Mouse (Mus musculus) kidney, adult 2 months (tissue): Measurements from ENCODE around the gene Ccdc117. TPM values are rescaled to one million over a fixed set of nuclear protein-coding genes. Genes with fewer than 3 reads are reported as not detected.

ENCODE experiments used
- DNase-seq: peaks from one replicate; pipeline ENCODE4 v3.0.0; 2021
- H3K27ac ChIP-seq: fragments of 200-500 bp; 2 replicates; pipeline ENCODE4 v1.5.1; 2012; ENCODE audit warnings: low read depth, low read length, control low read depth, inconsistent platforms; ENCODE audit not compliant: insufficient read depth
- H3K27me3 ChIP-seq: fragments of 200-500 bp; replicated peaks from 2 replicates; pipeline ENCODE4 v1.6.1; 2012; ENCODE audit warnings: mild to moderate bottlenecking, moderate library complexity, low read length, inconsistent platforms; ENCODE audit not compliant: control insufficient read depth, insufficient read depth
- H3K36me3 ChIP-seq: fragments of 200-500 bp; 2 replicates; pipeline ENCODE4 v1.6.1; 2012; ENCODE audit warnings: mild to moderate bottlenecking, moderate library complexity, low read length, inconsistent platforms; ENCODE audit not compliant: control insufficient read depth, insufficient read depth
- H3K4me1 ChIP-seq: fragments of 200-500 bp; 2 replicates; pipeline ENCODE4 v1.6.1; 2011; ENCODE audit warnings: low read length; ENCODE audit not compliant: control insufficient read depth, insufficient read depth
- H3K4me3 ChIP-seq: fragments of 200-500 bp; 2 replicates; pipeline ENCODE4 v1.5.1; 2011; ENCODE audit warnings: mild to moderate bottlenecking, low read depth, low read length, control low read depth; ENCODE audit not compliant: insufficient read depth
- CTCF ChIP-seq: fragments of 200-500 bp; conservative IDR thresholded peaks from 2 replicates; pipeline ENCODE4 v1.5.1; 2011; ENCODE audit warnings: low read depth, mild to moderate bottlenecking, control low read depth, low read length, moderate library complexity, mixed read lengths; ENCODE audit not compliant: insufficient read depth, insufficient read length
- POLR2A ChIP-seq: fragments of 200-500 bp; IDR thresholded peaks from one replicate; pipeline ENCODE4 v1.6.1; 2011; ENCODE audit warnings: low read depth, low read length, control low read depth
- WGBS: fragments of 180-500 bp; shearing (Covaris S2); methylation state at CpG from one replicate; pipeline ENCODE4 v1.1.7; 2018; 5-methylcytosine and 5-hydroxymethylcytosine counted together
- polyA plus RNA-seq: library from polyadenylated mRNA; depleted of rRNA; stranded (reverse); fragments of >200 nt; gene quantifications from 2 replicates; pipeline ENCODE4 v1.2.3, GENCODE M21; 2012

The Ccdc117 gene
- polyA plus RNA-seq, 1 experiment: 9.4 TPM

DNA sequence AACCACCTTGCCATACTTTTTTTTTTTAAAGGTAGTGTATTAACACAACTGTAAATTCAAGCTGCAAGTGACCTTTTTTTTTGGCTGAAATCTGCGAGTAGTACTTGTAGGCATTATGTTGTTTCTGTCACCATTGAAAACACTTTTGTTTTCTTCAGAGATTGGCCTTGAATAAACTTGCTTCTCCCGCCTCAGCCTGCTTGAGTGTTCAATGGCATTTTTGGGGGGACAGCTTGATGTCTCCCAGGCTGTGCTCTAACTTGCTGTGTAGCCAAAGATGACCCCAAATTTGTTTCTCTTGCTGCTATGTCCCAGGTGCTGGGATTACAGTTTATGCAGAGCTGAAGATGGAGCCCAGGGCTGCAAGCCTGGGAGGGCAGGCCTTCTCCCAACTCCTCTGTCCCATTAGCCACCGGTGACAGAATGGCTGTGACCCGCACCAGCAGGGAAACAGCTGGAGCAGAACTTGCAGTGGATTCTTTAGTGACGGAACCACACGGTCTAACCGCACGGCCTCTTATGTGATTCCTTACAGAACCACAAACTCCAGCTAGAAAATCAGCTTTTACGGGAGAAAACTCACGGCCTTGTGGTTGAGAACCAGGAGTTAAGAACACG, 19.1 kb downstream of the Ccdc117 start:
- Histone ChIP-seq H3K4me3 (no peak overlapping the region), H3K36me3 (peaks cover 25% of the 10 kb centered on the region), H3K27me3 (no peaks in the 10 kb centered on the region), H3K27ac (peak overlapping the region; percentile 29; the same call in 1 of the 2 replicates), H3K4me1 (peaks cover 17% of the 10 kb centered on the region)
- TF ChIP-seq CTCF (no peak), POLR2A (no peak)
- DNase-seq: no peak
- WGBS: 62% methylated on average over 11 of the region's 11 CpGs

GRCm38 (mm10) chr11:5521516-5522291, 20.3 kb downstream of the Ccdc117 start:
- Histone ChIP-seq H3K27me3 (no peaks in the 10 kb centered on the region), H3K36me3 (peaks cover 25% of the 10 kb centered on the region), H3K4me1 (peaks cover 14% of the 10 kb centered on the region), H3K4me3 (peak overlapping the region; percentile 92), H3K27ac (peak overlapping the region; percentile 68)
- DNase-seq: peak; percentile 93
- TF ChIP-seq POLR2A (no peak), CTCF (peak; percentile 75)
- WGBS: under 1% methylated on average over 34 of the region's 34 CpGs

DNA sequence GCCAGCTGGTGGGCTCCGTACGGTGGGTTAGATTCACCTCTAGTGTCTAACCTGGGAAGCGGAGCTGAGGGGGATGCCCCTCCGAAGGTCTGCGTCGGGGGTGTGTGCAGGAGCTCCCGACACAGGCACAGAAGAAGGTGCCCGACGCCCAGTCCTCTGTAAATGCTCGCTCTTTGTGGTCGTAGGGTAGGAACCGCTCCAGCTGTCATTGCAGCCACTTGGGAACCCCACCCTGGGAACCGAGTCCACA, 20.8 kb downstream of the Ccdc117 start:
- under 1% methylated on average over 13 of the region's 13 CpGs for WGBS
- DNase-seq: no peak

DNA sequence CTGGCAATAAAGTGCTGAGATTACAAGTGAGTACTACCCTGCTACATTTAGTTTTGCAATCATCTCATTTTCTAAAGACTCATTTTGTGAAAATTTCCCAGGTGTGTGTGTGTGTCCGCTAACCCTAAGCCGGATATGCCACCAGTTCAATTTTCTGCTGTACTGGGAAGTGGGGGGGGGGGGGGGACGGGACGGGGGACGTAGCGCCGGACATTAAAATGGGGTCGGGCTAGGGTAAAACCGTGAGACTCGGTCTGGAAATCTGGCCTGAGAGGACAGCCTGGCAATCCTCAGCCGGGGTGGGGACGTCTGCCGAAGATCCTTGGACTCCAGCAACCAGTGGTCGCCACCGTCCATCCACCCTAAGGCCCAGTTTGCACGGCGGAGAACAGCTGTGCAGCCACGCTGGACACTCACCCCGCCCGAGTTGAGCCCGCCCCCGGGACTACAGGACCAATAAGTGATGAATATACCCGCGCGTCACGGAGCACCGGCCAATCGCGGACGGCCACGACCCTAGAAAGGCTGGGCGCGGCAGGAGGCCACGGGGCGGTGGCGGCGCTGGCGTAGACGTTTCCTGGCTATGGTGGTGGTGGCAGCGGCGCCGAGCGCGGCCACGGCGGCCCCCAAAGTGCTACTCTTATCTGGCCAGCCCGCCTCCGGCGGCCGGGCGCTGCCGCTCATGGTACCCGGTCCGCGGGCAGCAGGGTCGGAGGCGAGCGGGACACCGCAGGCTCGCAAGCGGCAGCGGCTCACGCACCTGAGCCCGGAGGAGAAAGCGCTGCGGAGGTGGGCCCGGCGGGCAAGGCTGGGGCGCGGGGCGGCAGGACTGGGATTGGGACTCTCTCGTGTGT, 21.3 kb downstream of the Ccdc117 start, which contains the start of gene Xbp1:
Xbp1 (plus strand) TSS at position 248 of the 854 bp plus-strand sequence.
- no peak for TF ChIP-seq CTCF
- TF ChIP-seq POLR2A: peak; percentile 58
- peaks cover 21% of the 10 kb centered on the region for H3K36me3 ChIP-seq
- H3K4me1 ChIP-seq: peaks cover 12% of the 10 kb centered on the region
- peak within 1 kb of the TSS; percentile 99 for H3K27ac ChIP-seq
- no peaks in the 10 kb centered on the region for H3K27me3 ChIP-seq
- peak; percentile 99 for DNase-seq
- under 1% methylated on average over 72 of the region's 72 CpGs for WGBS
- peak within 1 kb of the TSS; percentile 92 for H3K4me3 ChIP-seq

More for the DNA sequence above, 20.8 kb downstream of the Ccdc117 start:
- peak overlapping the region; percentile 68 for H3K27ac ChIP-seq
- peak overlapping the region; percentile 92 for H3K4me3 ChIP-seq
- TF ChIP-seq POLR2A: no peak
- no peak for TF ChIP-seq CTCF
- H3K27me3 ChIP-seq: no peaks in the 10 kb centered on the region
- H3K4me1 ChIP-seq: peaks cover 12% of the 10 kb centered on the region
- H3K36me3 ChIP-seq: peaks cover 25% of the 10 kb centered on the region

DNA sequence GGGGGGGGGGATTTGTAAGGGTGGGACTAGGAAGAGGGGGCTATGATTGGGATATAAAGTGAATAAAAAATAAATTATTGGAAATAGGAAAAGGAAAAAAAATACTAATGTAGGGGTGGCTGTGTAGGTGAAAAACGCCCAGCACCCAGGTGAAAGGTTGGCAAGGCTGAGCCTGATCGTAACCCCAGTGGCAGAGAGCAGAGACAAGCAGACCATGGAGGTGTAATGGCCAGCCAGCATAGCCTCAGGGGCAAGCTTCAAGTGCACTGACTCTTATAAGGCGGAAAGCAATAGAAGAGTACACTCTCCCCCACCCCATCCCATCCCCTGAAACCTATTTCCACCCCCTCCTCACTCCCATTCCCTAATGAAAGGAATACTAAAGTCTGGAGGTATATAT, 22.3 kb downstream of the Ccdc117 start:
- no peak overlapping the region for H3K27ac ChIP-seq
- WGBS: 62% methylated on average over 3 of the region's 3 CpGs
- no peak for DNase-seq

GRCm38 (mm10) chr11:5517346-5517745, 24.6 kb downstream of the Ccdc117 start:
- Histone ChIP-seq H3K27ac (no peak overlapping the region), H3K4me1 (peaks cover 6% of the 10 kb centered on the region; the same call in 1 of the 2 replicates), H3K27me3 (no peaks in the 10 kb centered on the region), H3K36me3 (peaks cover under 1% of the 10 kb centered on the region; the same call in 1 of the 2 replicates), H3K4me3 (no peak overlapping the region)
- 84% methylated on average over 6 of the region's 6 CpGs for WGBS
- no peak for TF ChIP-seq CTCF
- no peak for TF ChIP-seq POLR2A
- DNase-seq: no peak

More for the DNA sequence above, 22.3 kb downstream of the Ccdc117 start:
- Histone ChIP-seq H3K27me3 (no peaks in the 10 kb centered on the region), H3K36me3 (peaks cover 14% of the 10 kb centered on the region), H3K4me1 (peaks cover 12% of the 10 kb centered on the region), H3K4me3 (no peak overlapping the region)
- no peak for TF ChIP-seq CTCF
- no peak for TF ChIP-seq POLR2A

DNA sequence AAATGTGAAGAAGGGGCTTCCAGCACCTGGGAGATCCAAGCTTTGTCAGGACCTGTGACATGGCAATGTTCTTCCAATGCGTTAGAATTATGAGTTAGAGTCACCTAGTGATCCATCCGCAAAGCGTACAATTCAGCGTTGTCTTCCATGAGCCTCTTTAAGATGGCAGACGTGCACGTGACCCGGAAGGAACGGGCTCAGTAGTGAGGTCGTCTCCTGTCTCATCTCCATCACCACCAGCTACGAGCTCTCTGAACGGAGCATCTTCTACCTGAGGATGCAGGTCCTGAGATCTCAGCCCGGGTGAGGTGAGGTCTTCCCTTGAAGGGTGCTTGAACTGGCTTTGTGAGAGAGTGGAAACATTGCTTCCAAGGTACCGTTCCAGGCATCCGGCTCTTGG, 25.4 kb downstream of the Ccdc117 start:
- H3K4me1 ChIP-seq: peaks cover 5% of the 10 kb centered on the region; the same call in 1 of the 2 replicates
- WGBS: 95% methylated on average over 14 of the region's 14 CpGs
- H3K4me3 ChIP-seq: no peak overlapping the region
- no peak for DNase-seq
- H3K27ac ChIP-seq: no peak overlapping the region
- TF ChIP-seq POLR2A (no peak), CTCF (no peak)
- H3K36me3 ChIP-seq: no peaks in the 10 kb centered on the region
- no peaks in the 10 kb centered on the region for H3K27me3 ChIP-seq
